Mouse (Mus musculus) cerebellum, adult 8-10 months (tissue): ENCODE data around the gene Borcs7.

Experiments used
- DNase-seq: peaks from one replicate; pipeline ENCODE4 v3.0.0; 2022

The Borcs7 gene

DNA sequence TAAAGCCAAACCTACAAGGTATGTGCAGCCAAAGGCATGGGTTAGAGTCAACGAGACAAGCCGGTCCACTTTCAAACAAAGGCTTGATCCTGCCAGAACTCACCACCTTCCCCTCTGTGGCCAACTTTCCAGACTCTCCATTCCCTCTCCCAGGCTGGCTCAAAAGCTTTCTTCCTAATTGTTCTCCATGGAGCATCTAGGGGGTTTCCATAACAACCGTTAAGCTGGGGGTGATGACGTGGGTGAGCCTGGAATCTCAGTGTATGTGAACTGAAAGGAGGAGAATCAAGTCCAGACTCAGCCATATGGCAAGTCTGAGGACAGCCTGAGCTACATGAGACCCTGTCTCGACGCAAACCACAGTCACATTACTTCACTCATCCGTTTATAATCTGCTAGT lies 24.2 kb upstream of the Borcs7 start:
- DNase-seq = no peak

GRCm38 (mm10) chr19:46667300-46667699 lies 22.4 kb upstream of the Borcs7 start:
- no peak for DNase-seq

DNA sequence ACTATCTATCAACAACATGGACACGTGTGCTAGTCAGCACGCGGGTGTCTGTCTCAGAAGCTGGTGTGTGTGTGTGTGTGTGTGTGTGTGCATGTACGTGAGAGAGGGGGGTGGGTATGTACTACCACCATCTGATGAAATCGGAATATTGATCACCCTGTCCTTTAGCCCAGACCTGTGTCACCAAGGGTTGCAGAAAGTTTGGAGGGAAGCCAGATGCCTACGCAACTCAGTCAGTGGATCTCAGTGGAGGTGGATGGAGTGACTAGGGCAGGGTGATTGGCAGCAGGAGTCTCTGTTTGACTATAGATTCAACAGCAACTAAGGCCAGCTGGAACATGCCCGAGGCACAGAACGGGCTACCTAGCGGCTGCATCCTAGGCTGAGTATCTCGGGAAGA lies 21.4 kb upstream of the Borcs7 start:
- no peak for DNase-seq

- no peak for DNase-seq
Observed at GRCm38 (mm10) chr19:46669802-46670201, 19.9 kb upstream of the Borcs7 start.

GRCm38 (mm10) chr19:46670691-46671090 lies 19.0 kb upstream of the Borcs7 start:
- peak; percentile 48 for DNase-seq

GRCm38 (mm10) chr19:46672766-46673418 lies 16.8 kb upstream of the Borcs7 start, which contains the start of gene Cyp17a1:
Gene Cyp17a1 (minus strand): TSS chr19:46673172.
- no peak for DNase-seq

DNA sequence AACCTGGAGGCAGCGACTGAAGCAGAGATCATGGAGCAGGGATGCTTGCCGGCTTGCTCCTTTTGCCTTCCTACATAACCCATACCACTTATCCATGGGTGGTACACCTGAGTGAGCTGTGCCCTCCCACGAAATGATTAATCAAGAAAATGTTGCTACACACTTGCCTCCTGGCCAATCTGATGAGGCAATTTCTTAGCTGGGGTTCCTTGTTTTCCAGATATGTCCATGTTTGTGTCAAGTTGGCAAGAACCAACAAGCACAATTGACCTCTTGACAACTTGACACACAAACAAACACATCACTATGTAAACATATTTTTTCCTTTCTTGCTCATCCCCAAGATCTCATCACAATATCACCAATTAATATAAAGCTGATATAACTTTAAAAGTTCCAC lies 14.1 kb upstream of the Borcs7 start:
- DNase-seq = no peak

- DNase-seq = no peak
Observed at GRCm38 (mm10) chr19:46679720-46680383, 9.9 kb upstream of the Borcs7 start.

DNA sequence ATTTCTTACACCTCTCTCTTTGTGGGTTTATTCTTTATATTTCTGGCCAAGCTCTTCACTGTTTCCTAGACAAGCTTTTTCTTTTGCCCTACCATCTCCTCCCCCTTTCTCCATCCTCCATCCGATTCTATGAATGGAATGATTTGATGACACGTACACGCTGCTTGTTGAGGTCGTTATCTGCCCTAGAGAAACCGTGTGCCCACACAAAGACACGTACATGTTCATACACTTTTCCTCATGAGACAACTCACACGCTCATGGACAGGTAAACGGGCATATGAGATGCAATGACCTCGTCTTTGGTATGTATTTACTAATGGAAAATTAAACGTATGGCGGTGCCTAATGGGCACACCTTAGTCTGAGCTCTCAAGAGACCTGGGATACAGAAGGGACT lies 681 bp downstream of the Borcs7 start:
- no peak for DNase-seq

DNA sequence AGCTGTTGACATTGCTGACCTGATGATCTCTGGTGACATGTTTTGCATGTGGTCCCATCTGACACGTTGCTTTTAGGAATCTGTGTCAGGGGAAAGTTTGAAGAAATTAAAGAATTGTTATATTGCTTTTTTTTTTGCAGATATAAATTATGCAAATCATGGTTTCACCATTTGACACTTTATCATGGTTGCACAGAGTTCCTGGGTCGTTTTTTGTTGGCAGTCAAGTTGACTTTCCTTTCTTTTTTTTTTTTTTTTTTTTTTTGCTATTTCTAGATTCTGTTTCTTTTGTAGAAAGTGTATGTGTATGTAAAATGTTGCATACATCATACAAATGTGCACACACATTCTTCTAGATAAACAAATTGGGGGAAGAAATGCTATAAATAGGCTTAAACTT lies 1.4 kb downstream of the Borcs7 start:
- DNase-seq = no peak

GRCm38 (mm10) chr19:46693146-46693545 lies 3.4 kb downstream of the Borcs7 start:
- no peak for DNase-seq

- DNase-seq = no peak
Observed at GRCm38 (mm10) chr19:46696482-46696881, 6.8 kb downstream of the Borcs7 start.

- no peak for DNase-seq
Observed at GRCm38 (mm10) chr19:46696943-46697342, 7.2 kb downstream of the Borcs7 start.

- DNase-seq = no peak
Observed at GRCm38 (mm10) chr19:46697840-46698517, 8.3 kb downstream of the Borcs7 start.

DNA sequence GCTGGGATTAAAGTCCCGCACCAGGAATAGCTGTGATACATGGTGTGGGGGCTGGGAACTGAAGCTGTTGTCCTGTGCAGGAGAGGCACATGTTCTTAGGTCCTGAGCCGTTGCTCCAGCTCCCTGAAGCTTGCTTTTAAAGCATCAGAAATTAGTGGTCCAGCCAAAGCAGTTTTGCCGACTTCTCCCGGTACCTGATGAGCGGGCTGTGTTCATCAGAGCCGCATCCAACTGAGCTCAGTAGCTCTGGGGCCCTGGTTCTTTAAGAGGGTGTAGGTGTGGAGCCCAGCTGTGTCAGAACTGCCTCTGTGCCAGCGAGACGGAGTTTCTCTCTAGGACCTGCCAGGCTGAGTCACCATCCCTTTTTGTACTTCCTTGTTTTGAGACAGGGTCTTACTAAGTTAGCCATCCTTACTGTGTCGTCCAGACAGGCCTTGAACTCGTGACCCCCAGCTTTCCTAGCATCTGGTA lies 9.3 kb downstream of the Borcs7 start:
- DNase-seq = no peak

- no peak for DNase-seq
Observed at GRCm38 (mm10) chr19:46701156-46701555, 11.4 kb downstream of the Borcs7 start.

GRCm38 (mm10) chr19:46705779-46706495 lies 16.2 kb downstream of the Borcs7 start:
- no peak for DNase-seq

DNA sequence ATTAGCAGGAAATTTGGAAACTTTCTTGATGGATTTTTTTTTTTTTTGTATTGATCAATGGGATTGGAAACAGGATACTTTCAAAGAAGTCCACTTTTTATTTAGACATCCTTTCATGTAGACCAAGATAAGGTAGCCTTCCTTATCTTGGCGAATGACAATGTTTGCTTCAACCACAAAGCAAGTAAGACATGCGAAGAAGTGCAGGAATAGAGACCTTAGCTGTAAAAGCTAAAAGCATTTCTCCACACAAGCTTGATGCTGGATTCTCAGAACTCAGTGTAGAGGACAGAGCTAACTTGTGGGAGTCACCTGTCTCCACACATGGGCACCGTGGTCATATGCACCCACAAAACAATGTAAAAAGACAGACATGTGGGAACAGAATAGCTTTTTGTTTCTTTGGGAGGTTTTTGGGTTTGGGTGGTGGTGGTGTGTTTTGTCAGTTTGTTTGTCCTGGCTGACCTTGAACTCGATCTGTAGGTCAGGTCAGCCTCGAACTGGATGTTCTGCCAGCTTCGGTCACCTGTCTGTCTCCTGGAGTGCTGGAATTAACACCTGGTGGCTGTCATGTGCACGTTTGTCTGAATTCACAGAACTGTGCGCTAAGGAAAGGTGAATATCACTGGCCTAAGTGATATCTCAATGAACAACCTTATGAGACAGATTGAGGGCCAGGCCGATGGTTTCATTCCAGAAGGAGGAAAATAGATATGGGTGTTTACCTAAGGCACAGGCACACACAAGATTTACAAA lies 17.0 kb downstream of the Borcs7 start:
- DNase-seq = no peak

GRCm38 (mm10) chr19:46707296-46708151 lies 17.8 kb downstream of the Borcs7 start, which contains the start of gene As3mt:
Gene As3mt (plus strand): TSS chr19:46707458.
- peak; percentile 67 for DNase-seq

- DNase-seq = no peak
Observed at GRCm38 (mm10) chr19:46710614-46711013, 20.9 kb downstream of the Borcs7 start.

GRCm38 (mm10) chr19:46714234-46714633 lies 24.5 kb downstream of the Borcs7 start:
- no peak for DNase-seq
